Mouse (Mus musculus) embryonic facial prominence, embryonic 11.5 days (tissue): ENCODE results near the gene Sesn2. TPM values are rescaled to one million over a fixed set of nuclear protein-coding genes. Genes with fewer than 3 reads are reported as not detected.

Source experiments
- ATAC-seq: fragments of 200-750 bp; cut with Nextera tagmentation; replicated peaks from 2 replicates; pipeline ENCODE4 v1.8.0; 2017; ENCODE audit warnings: low read depth; ENCODE audit not compliant: insufficient number of reproducible peaks, low FRiP score, low TSS enrichment
- DNase-seq: peaks from one replicate; pipeline ENCODE4 v3.0.0-alpha.2; 2015; ENCODE audit warnings: low spot score
- H3K27ac ChIP-seq: fragments of 300-500 bp; sonication (generic); replicated peaks from 2 replicates; pipeline ENCODE4 v1.5.1; 2014; ENCODE audit warnings: mild to moderate bottlenecking, low read depth, low read length, control low read depth
- H3K27me3 ChIP-seq: fragments of 300-500 bp; sonication (generic); 2 replicates; pipeline ENCODE4 v1.6.1; 2014; ENCODE audit warnings: mild to moderate bottlenecking, low read length, moderate library complexity, mixed read lengths; ENCODE audit not compliant: control insufficient read depth, insufficient read depth
- H3K36me3 ChIP-seq: fragments of 300-500 bp; sonication (generic); replicated peaks from 2 replicates; pipeline ENCODE4 v1.6.1; 2014; ENCODE audit warnings: low read depth, mild to moderate bottlenecking, low read length, moderate library complexity, mixed read lengths; ENCODE audit not compliant: control insufficient read depth, insufficient read depth
- H3K4me1 ChIP-seq: fragments of 300-500 bp; sonication (generic); 2 replicates; pipeline ENCODE4 v1.6.1; 2014; ENCODE audit warnings: low read length, mixed read lengths; ENCODE audit not compliant: control insufficient read depth, insufficient read depth
- H3K4me2 ChIP-seq: fragments of 300-500 bp; sonication (generic); 2 replicates; pipeline ENCODE4 v1.6.1; 2014; ENCODE audit warnings: low read depth, mild to moderate bottlenecking, control low read depth, low read length, moderate library complexity
- H3K4me3 ChIP-seq: fragments of 300-500 bp; sonication (generic); 2 replicates; pipeline ENCODE4 v1.5.1; 2014; ENCODE audit warnings: low read depth, low read length, control low read depth
- H3K9ac ChIP-seq: fragments of 300-500 bp; sonication (generic); replicated peaks from 2 replicates; pipeline ENCODE4 v1.6.1; 2014; ENCODE audit warnings: mild to moderate bottlenecking, control low read depth, low read length
- H3K9me3 ChIP-seq: fragments of 300-500 bp; sonication (generic); replicated peaks from 2 replicates; pipeline ENCODE4 v1.6.1; 2016; ENCODE audit warnings: mild to moderate bottlenecking, low read length, inconsistent platforms, mixed read lengths; ENCODE audit not compliant: control insufficient read depth
- WGBS: fragments of 180-500 bp; shearing (Covaris S2); extraction: QIAGEN DNeasy Blood & Tissue Kit; methylation state at CpG from one replicate; pipeline ENCODE4 v1.1.7; 2014; 5-methylcytosine and 5-hydroxymethylcytosine counted together
- polyA plus RNA-seq: library from polyadenylated mRNA; unstranded; fragments of >200 nt; fragmentation: Nextera tagmentation; extraction: Ambion mirVana; gene quantifications from 2 replicates; pipeline ENCODE4 v1.2.1, GENCODE M21; 2014

Sesn2 gene
- polyA plus RNA-seq, 1 experiment from 2014 or later: 6.0 TPM

- H3K27me3 ChIP-seq: no peaks in the 10 kb centered on the region
- under 1% methylated on average over 60 of the region's 60 CpGs for WGBS
- no peaks in the 10 kb centered on the region for H3K36me3 ChIP-seq
- no peaks in the 10 kb centered on the region for H3K4me1 ChIP-seq
- peak within 1 kb of the TSS; percentile 65 for H3K4me2 ChIP-seq
- peak within 1 kb of the TSS; percentile 99 for H3K4me3 ChIP-seq
- H3K9ac ChIP-seq: peak within 1 kb of the TSS; percentile 94
- ATAC-seq (peak; percentile 71), DNase-seq (peak; percentile 96)
- H3K27ac ChIP-seq: peak within 1 kb of the TSS; percentile 3; the same call in 1 of the 2 replicates
- H3K9me3 ChIP-seq: no peaks in the 10 kb centered on the region
These were observed 25.3 kb upstream of the Sesn2 start, which contains the start of gene Dnajc8 for GRCm38 (mm10) chr4:132535406-132536121. TSS of gene Dnajc8 (plus strand) at chr4:132535550.

GRCm38 (mm10) chr4:132532981-132533916 lies 22.9 kb upstream of the Sesn2 start, which contains the start of gene Atpif1:
TSS of gene Atpif1 (minus strand) at chr4:132533659.
- peak; percentile 97 for DNase-seq
- peak within 1 kb of the TSS; percentile 77 for H3K27ac ChIP-seq
- ATAC-seq: peak; percentile 65
- no peaks in the 10 kb centered on the region for H3K4me1 ChIP-seq
- WGBS: under 1% methylated on average over 63 of the region's 63 CpGs
- no peaks in the 10 kb centered on the region for H3K9me3 ChIP-seq
- H3K27me3 ChIP-seq: no peaks in the 10 kb centered on the region
- peak within 1 kb of the TSS; percentile 58 for H3K4me2 ChIP-seq
- H3K4me3 ChIP-seq: peak within 1 kb of the TSS; percentile 58
- H3K36me3 ChIP-seq: no peaks in the 10 kb centered on the region
- H3K9ac ChIP-seq: peak within 1 kb of the TSS; percentile 84

GRCm38 (mm10) chr4:132532496-132532895 lies 22.2 kb upstream of the Sesn2 start:
- DNase-seq (no peak), ATAC-seq (no peak)
- H3K4me3 ChIP-seq: peak overlapping the region; percentile 58
- H3K9ac ChIP-seq: peak overlapping the region; percentile 84
- H3K9me3 ChIP-seq: no peaks in the 10 kb centered on the region
- H3K27me3 ChIP-seq: no peaks in the 10 kb centered on the region
- H3K36me3 ChIP-seq: no peaks in the 10 kb centered on the region
- no peaks in the 10 kb centered on the region for H3K4me1 ChIP-seq
- H3K4me2 ChIP-seq: peak overlapping the region; percentile 58
- 40% methylated on average over 5 of the region's 5 CpGs for WGBS
- no peak overlapping the region for H3K27ac ChIP-seq

- DNase-seq: no peak
- WGBS: 90% methylated on average over 20 of the region's 20 CpGs
- Histone ChIP-seq H3K4me2 (no peak overlapping the region), H3K27me3 (no peaks in the 10 kb centered on the region), H3K4me1 (no peaks in the 10 kb centered on the region), H3K4me3 (no peak overlapping the region), H3K9ac (no peak overlapping the region), H3K36me3 (no peaks in the 10 kb centered on the region), H3K9me3 (no peaks in the 10 kb centered on the region), H3K27ac (no peak overlapping the region)
- no peak for ATAC-seq
These were observed 19.9 kb upstream of the Sesn2 start for GRCm38 (mm10) chr4:132530033-132530804.

- H3K4me2 ChIP-seq: no peak overlapping the region
- WGBS: 87% methylated on average over 4 of the region's 4 CpGs
These were observed 19.0 kb upstream of the Sesn2 start for GRCm38 (mm10) chr4:132529344-132529743.

GRCm38 (mm10) chr4:132527917-132528522 lies 17.7 kb upstream of the Sesn2 start:
- Histone ChIP-seq H3K36me3 (no peaks in the 10 kb centered on the region), H3K4me2 (no peak overlapping the region), H3K9ac (no peak overlapping the region), H3K4me1 (no peaks in the 10 kb centered on the region), H3K27me3 (no peaks in the 10 kb centered on the region), H3K9me3 (no peaks in the 10 kb centered on the region), H3K27ac (no peak overlapping the region), H3K4me3 (no peak overlapping the region)
- DNase-seq (no peak), ATAC-seq (no peak)
- WGBS: 89% methylated on average over 8 of the region's 8 CpGs

More at GRCm38 (mm10) chr4:132529344-132529743, 19.0 kb upstream of the Sesn2 start:
- no peaks in the 10 kb centered on the region for H3K36me3 ChIP-seq
- no peak overlapping the region for H3K4me3 ChIP-seq
- no peaks in the 10 kb centered on the region for H3K4me1 ChIP-seq
- ATAC-seq (no peak), DNase-seq (no peak)
- H3K27ac ChIP-seq: no peak overlapping the region
- no peaks in the 10 kb centered on the region for H3K9me3 ChIP-seq
- no peak overlapping the region for H3K9ac ChIP-seq
- no peaks in the 10 kb centered on the region for H3K27me3 ChIP-seq

- no peak overlapping the region for H3K4me2 ChIP-seq
- no peaks in the 10 kb centered on the region for H3K9me3 ChIP-seq
- DNase-seq (peak; percentile 30), ATAC-seq (no peak)
- no peaks in the 10 kb centered on the region for H3K4me1 ChIP-seq
- H3K27ac ChIP-seq: no peak overlapping the region
- H3K9ac ChIP-seq: no peak overlapping the region
- no peak overlapping the region for H3K4me3 ChIP-seq
- 47% methylated on average over 2 of the region's 2 CpGs for WGBS
- H3K36me3 ChIP-seq: no peaks in the 10 kb centered on the region
- no peaks in the 10 kb centered on the region for H3K27me3 ChIP-seq
These were observed 16.4 kb upstream of the Sesn2 start for GRCm38 (mm10) chr4:132526678-132527077.
